Mouse (Mus musculus): ENCODE data around the gene Syn1.

Syn1 gene

GRCm38 (mm10) chrX:20862105-20863065, 58.4 kb downstream of the Syn1 start:
- DNase-seq (ENCODE audit: low spot score): peak; percentile 17

GRCm38 (mm10) chrX:20861453-20862104, 59.2 kb downstream of the Syn1 start:
- DNase-seq (ENCODE audit: low spot score): no peak

- no peak for DNase-seq (ENCODE audit: low spot score)
Measured at GRCm38 (mm10) chrX:20853794-20854193, 67.0 kb downstream of the Syn1 start.

GRCm38 (mm10) chrX:20848256-20848984, 72.4 kb downstream of the Syn1 start:
- peak; percentile 98 for DNase-seq (ENCODE audit: low spot score)

GRCm38 (mm10) chrX:20847816-20848215, 73.0 kb downstream of the Syn1 start:
- no peak for DNase-seq (ENCODE audit: low spot score)

- DNase-seq (ENCODE audit: low spot score): no peak
Measured at GRCm38 (mm10) chrX:20847232-20847631, 73.6 kb downstream of the Syn1 start.

GRCm38 (mm10) chrX:20828934-20829333, 91.9 kb downstream of the Syn1 start:
- peak; percentile 87 for DNase-seq (ENCODE audit: low spot score)

GRCm38 (mm10) chrX:20819708-20820426, 100.9 kb downstream of the Syn1 start:
- peak; percentile 82 for DNase-seq (ENCODE audit: low spot score)

GRCm38 (mm10) chrX:20819204-20819628, 101.6 kb downstream of the Syn1 start:
- peak; percentile 75 for DNase-seq (ENCODE audit: low spot score)

- no peak for DNase-seq (ENCODE audit: low spot score)
Measured at GRCm38 (mm10) chrX:20816974-20817373, 103.8 kb downstream of the Syn1 start.

All from adipocyte (in vitro differentiated cells).